Mouse (Mus musculus) cerebellum, adult 18-20 months (tissue): ENCODE measurements around the gene Hist2h4.
A peak's percentile ranks its signal among the peaks of the same experiment; 100 is the strongest.
"Not testable (repeated sequence)": the region's sequence is repeated elsewhere in the genome, so short reads cannot be mapped to it uniquely, and the experiment has no call there.

Experiments
- DNase-seq, 2 experiments: peaks; one replicate each; pipeline ENCODE4 v3.0.0; 2021

The Hist2h4 gene

DNA sequence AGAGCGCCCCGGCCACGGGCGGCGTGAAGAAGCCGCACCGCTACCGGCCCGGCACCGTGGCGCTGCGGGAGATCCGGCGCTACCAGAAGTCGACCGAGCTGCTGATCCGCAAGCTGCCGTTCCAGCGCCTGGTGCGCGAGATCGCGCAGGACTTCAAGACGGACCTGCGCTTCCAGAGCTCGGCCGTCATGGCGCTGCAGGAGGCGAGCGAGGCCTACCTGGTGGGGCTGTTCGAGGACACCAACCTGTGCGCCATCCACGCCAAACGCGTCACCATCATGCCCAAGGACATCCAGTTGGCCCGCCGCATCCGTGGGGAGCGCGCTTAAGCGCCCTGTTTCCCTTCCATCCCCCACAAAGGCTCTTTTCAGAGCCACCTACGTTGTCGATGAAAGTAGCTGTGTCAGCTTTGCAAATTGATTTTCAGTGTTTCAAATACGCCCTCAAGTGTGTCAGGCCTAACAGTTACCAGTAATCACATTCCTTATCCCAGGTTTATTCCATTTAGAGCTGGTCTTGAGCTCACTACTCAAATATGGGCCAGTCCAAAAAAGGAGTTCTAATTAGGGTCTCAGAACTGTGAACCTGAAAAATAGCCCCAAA, 5.8 kb upstream of the Hist2h4 start:
- peak; percentile 38 to 60 for DNase-seq

DNA sequence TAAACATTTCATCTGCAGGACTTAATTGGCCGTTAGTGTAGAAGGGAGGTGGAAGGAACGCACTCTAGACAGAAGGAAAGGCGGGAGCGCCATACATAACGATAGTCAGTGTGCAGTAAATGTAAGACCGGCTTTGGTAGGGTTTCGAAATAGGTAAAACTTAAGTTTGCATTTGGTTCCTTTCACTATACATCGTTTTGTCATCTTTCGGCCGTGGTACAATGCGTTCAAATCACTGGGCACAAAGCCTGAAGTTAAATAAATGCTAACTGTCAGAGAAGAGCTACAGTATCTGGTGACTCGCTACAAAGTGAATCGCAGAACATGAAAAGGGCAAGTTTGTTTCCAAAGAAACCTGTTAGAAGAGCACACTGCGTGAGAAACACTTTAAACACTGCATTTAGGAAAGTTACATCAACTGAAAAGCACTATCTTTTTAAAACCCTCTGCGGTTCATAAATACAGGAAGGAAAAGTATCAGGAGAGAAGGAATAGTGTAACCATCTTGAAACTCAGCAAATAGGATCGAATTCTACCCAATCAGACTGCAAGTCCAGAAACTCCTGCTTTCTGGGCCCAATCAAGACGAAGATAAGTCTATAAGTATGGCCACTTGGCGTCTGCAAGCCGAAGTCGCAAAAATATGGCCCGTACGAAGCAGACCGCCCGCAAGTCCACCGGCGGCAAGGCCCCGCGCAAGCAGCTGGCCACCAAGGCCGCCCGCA, 5.1 kb upstream of the Hist2h4 start, which contains the start of gene Hist2h3b:
Gene Hist2h3b (plus strand): TSS at position 604 of the 725 bp plus-strand sequence.
- DNase-seq, result peak; percentile 77 to 82

DNA sequence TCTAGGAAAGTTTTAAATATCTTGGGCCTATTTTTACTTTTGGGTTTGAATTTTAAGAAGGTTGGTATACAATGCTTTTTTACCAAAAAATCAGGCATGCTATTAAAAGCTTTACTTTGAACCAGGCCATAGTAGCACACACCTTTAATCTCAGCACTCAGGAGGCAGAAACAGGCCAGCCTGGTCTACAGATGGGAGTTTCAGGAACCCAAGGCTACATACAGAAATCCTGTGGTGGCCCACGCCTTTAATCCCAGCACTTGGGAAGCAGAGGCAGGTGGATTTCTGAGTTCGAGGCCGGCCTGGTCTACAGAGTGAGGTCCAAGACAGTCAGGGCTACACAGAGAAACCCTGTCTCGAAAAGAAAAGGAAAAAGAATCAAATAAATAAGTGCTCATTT, 4.4 kb upstream of the Hist2h4 start:
- no peak for DNase-seq

DNA sequence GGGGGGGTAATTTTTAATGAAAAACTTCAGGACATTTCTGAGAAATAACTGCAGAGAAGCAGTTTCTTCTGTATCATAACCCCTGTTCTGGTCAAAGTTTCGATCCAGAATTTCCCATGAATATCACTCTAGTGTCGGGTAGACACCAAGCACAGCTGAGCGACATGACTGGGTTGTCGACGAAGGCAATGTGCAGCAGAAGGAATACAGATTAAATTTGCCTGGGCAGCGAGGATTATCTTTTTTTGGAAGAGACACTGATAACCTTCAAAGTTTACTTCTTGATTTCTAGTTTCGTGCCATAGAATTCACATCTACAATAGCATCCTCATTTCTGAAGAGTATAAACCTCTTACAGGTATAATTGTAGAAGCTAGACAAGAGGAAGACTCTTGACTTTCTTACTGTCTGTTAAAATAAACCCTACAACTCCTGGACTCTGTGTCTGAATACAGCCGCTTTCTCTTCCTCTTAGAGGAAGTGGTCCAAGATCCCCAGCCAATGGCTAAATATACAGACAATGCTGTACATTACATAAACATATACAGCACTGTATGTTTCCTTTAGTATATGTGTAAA, 3.1 kb upstream of the Hist2h4 start:
- no peak for DNase-seq

DNA sequence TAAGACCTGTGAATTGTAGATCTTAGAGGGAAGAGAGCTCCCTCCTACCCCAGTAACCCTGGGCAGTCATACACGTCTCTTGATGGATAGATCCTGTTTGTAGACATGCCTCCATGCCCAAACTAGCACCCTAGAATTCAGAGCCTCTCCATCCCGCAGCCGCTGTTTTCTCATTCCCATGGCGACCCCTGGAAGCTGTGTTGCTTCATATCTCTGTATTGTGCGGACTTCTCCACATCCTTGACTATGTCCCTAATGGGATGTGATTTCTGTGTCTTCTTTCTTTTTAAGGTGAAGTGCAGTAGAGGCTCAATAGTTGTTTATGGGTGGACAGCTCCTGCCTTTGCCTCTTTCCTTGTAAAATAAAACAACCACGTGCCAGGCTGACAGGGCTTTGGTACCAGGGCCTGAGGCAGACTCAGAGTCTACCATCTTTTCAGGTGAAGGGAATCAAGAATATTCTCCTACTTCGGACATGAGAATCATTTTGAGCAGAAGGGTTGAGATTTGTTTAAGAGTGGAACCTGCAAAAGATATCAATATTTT, 1.4 kb upstream of the Hist2h4 start:
- DNase-seq, result no peak

DNA sequence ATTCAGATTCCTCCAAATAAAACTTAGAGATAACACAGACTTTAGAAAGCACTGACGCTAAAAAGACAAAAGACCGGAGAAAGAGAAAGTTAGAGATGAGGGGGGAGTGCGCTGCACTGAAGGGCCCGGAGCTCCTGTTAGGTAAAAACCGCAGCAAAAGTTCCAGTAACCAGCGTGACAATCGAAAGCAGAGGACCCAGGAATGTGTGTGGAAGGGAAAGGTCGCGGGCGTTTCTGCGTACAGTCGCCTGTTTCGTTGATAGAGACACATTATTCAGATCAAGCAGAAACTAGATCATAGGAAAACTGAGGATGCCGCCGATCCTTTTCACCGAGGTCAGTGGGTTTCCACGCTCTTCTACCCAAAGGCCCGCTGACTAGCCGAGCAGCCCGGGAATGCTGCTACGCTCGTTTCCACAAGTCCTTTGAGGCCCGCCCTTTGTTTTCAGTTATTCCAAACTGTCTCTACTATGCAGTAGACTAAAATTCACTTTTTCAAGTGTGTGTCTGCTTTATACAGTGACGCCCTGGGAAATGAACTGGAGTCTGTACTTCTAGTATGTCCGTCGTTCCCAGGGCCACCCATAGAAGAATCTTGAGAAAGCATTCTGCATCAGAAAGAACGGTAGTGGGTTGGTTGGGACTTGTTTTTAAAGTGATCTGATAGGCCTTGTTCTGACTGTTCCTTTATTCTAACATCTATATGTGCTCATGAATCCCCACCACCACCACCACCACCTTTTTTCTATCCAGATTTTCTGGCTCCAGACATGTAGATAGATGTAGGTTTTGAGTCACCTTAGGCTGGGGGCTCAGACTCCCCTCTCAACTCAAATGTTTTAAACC, 670 bp upstream of the Hist2h4 start:
- peak; percentile 40 to 63 for DNase-seq

DNA sequence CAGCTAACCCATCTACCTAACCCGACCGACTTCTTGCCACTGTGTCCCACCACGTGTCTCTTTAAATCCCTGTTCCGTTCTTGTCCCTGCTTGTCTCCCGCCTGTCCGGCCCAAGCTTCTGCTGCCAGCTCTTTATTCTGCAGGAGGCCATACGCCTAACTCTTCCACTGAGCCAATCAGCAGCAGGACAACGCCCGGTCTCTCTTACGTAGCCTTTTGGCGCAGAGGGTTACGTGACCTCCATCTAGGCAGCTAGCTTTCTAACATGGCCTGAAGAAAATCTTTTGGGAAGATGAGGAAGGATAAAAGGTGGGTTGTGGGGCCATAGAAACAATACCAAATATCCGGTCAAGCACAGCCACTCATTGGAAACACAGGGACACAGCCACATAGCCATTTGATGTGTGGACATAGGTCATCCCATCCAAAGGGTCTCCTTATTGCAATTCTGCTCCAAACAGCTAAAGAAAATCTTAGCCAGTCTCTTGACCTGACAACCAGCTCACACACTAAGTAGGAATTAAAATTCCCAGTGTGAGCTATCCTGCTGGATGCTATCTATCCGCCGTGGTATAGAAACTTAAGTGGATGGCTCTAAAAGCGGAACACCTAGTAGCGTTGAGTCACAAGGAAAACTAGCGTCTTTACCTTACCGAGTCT, 765 bp downstream of the Hist2h4 start:
- DNase-seq, result peak; percentile 85 to 94

DNA sequence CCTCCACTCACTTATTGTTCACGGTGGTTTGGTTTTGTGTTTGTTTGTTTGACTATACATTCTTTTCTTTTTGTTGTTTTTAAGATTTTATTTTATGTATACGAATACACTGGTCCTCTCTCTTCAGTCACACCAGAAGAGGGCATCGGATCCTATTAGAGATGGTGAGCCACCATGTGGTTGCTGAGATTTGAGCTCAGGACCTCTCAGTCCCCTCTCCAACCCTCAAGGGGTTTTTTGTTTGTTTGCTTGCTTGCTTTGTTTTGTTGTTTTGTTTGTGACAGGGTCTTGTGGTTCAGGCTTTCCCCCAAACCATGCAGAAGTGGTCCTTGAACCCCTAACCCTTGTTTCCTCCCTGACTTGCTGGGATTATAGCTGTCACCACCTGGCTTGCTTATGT, 1.5 kb downstream of the Hist2h4 start:
- DNase-seq, result no peak

DNA sequence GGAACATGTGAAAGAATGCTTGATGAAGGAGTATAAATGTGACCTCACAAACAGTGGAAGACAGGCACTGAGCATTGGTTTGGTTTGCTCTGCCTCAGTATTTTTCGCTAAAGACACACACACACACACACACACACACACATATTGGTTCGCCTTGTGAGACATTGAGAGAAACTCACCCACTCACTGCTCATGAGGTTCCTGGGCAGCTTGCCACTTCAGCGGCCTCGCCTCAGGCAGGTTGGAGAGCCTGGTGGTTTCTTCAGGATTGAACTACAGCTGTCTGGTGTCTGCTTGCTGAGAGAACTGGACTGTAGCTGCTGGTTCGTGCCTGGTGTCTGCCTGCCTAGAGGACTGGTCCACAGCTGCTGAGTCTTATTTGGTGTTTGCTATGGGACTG, 2.9 kb downstream of the Hist2h4 start:
- DNase-seq, result no peak

DNA sequence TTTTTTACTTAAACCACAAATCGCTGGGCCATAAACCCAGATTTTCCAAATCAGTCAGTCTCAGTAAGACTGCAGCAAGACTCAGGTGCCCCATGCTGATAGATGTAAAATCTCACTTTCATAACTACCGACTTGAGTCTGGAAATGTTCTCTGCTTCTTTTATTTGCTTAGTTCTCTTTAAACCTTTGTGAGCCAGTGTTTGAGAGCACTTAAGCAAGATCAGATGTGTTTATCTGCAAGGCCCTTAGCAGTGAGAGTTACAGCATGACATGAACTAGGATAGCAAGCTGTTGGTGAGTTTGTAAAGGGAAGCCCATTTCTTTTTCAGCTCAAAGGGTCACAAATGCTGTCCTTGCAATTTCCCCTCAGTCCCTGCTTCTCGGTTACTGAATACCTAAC, 5.9 kb downstream of the Hist2h4 start:
- no peak for DNase-seq

DNA sequence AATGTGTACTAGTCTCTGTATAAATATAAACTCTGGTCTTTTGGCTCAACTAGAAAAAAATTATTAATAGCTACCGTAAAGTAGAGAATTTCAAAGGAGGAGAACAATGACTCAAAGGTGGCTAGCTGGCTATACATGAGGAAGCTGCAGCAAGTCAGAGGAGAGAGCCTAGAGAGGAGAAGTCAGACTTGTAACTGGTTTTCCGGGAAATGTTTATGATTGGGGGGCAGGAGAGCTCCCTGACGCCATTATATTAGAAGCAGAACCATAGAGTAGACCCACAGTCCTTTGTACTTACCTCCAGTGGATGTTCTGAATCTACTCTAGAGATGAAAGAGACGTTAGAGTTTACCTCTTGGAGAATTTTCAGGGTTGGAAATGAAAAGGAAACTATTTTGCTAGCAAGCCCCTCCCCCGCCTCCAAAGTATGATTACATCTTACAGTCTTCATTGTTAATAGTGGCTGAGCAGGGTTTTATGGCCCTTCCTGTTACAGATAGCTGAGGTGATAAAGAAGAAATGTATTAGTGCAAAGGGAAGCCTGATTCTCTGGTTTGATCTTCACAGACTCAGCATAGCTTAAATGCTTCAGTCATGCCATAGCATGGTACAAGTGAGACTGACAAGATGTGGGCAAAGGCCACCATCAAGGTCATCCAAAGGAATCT, 7.1 kb downstream of the Hist2h4 start:
- DNase-seq, result no peak

DNA sequence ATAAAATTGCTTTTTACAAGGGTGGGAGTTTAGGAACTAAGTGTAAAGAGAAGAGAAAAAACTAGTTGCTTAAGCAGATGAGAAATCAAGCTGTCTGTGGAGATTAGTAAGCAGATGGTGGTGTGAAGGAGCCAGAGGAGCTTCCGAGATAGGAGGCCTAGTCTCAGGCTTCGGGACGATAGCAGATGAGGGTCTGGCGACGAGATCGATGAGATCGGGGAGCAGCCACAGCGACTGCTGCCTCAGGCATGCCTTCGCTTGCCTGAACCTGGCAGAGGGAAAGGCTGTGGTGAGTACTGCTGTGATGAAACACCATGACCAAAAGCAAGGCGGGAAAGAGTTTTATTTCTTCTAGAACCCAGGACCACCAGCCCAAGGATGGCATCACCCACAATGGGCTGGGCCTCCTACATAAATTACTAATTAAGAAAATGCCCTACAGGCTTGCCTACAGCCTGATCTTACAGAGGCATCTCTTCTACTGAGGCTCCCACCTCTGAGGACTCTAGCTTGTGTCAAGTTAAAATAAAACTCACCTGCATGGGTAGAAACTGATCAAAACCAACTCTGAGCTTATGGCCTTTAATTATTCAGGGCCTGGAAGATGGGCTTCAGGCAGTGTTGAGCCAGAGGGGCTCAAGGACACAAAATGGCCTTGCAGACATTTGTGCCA, 8.3 kb downstream of the Hist2h4 start:
- DNase-seq, result no peak

DNA sequence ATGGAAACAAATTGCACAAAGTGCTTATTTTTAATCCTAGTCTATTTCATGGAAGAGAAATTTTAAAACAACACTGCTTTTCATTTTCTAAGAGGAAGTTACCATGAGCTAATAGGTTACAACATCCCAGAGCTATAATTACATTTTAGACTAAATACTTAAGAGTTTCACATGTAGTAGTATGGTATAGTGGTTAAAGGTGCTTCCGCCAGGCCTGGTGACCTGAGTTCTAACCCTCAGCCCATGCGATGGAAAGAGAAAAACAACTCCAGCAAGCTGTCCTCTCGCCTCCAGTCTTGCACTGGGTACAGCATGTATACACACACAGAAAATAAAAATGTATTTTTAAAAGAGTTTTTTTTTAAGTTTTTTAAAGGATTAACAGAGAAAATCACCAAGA, 11.3 kb downstream of the Hist2h4 start:
- no peak for DNase-seq

DNA sequence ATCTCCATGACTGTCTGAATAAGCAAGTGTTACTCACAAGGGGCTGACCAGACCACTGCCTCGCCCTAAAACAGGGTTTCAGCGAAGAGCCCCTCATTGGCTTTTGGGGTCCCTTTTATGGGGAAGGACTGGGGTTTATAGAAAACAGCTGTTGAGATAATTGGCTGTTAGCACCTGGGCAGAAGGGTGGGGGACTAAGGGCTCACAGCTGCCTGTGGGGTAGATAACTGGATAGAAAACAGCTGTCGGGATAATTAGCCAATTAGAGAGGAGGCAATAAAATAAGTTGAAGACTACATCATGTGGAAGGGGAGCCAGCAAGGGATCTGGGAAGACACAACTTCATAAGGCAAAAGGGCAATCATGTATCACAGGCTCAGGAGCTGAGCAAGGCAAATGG, 12.2 kb downstream of the Hist2h4 start:
- DNase-seq, result no peak

DNA sequence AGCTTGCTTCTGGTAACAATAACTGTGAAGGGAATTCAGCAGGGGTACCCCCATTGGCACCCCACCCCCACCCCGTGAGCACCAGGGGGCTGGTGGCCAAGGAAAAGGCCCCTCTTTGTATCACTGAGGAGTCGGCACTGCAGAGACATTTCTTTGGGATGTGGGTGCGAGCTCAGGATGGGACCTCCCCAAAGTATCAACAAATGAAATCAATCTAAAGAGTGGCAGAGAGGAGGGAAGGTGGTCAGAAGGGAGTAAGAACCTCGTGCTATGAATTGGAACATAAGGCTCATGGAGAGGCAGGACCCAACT, 14.1 kb downstream of the Hist2h4 start:
- DNase-seq, result no peak

DNA sequence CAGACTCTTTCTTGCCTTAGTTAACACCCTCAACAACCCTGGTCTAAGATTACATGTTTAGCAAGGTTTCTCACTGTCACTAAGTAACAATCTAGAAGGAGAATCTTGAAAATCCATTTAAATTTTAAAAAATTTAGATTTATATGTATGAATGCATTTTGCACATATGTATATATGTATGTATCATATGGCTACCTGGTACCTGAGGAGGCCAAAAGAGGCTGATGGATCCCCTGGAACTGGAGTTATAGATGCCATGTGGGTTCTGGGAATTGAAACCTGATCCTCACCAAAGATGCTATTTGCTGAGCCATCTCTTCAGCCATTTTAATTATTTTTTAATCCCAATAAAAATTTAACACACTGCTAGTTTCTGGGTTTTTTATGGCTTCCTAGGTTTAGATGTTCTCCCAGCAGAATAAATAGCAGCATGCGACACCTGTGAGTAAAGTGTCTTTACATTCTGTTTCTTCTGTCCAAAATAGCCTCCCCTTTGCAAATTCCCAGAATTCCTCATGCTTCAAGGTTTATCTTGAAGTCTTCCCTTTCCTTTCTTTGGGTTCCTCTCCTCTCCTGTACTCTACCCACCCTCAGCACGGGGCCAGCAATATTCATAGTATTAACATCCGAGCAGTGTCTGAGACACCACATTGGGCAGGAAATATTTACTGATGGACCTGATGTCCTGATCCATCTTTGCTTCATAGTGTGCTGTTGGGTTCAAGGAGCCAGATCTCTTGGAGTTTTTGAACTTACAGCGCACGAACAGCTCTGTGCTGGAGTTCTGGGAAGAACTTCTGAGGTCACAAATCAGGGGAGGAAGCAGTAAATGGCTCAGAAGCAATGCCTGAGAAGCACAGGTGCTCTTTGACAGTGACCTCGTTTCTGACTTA, 14.7 kb downstream of the Hist2h4 start:
- no peak for DNase-seq

DNA sequence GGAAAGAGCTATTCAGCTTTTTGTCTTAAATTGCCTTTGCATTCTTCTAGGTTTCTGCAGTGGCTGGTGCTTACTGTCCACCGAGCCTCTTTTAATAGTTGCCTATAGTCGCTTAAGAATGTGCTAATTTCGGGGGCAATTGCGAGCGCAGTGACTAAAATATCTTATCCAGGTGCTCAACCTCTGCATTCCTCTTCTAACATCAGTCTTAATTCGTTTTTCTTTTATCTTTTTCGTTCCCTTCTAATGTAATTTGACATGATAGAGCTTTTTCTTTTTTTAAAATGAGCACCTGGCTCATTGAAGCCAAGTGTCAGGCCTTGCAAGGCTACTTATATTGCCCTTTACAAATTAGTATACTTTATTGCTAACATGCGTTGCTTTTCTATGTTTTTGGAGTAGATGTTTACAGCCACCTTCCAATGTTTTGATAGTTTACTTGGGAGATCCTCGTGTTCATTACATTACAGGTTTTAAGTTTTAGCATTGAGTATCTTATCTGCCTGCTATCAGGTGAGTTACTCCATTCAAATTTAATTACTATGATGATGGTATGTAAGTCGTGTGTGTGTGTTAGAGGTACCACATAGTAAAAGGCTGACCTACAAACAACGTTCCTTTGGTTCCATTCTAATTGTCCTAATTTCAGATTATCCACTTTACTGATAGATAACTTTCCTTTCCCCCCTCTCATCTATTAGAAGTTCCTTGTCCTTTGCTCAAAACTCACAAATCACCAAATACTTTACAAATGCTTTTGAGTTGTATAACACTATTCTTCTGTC, 15.6 kb downstream of the Hist2h4 start:
- DNase-seq, result no peak

DNA sequence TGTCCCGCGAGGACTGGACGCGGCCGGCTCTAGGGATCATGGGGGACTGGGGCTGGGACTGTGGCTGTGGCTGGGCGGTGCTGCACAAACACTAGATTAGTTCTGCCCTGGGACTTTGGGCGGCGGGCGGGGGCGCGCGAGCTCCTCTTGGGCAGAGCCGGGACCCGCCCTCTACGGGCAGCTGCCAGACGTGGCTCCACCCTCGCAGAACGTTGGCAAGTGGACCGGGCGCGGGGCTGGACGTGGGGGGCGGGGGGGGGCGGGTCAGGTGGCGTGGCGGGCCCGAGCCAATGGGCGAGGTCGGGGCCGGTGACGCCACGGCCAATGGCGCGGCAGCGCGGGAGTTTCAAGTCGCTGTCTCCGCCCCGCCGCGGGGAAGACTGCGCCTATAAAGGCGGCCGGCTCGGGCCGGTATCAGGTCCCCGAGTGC, 16.7 kb downstream of the Hist2h4 start, which contains the start of gene Hist2h3c1:
Gene Hist2h3c1 (plus strand): TSS at position 259 of the 430 bp plus-strand sequence.
- DNase-seq, result not testable (repeated sequence)

DNA sequence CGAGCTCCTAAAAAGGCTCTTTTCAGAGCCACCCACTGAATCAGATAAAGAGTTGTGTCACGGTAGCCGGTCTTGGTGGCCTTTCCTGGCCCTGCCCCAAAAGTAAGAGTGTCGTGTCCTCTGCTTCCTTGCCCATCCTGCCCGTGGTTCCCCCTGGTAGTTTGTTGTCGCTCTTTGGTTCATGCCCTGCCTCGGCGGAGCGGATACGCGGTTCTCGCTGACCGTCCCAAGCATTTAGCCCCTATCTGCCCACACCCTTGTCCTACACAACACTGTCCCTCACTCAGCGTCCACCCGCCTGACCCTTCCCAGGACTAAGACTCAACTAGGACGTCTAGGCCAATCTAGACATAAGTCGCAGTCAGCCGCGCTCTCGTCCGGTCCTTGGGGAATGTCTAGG, 17.1 kb downstream of the Hist2h4 start:
- not testable (repeated sequence) for DNase-seq
